Mouse (Mus musculus): ENCODE measurements at regions not wholly inside any gene's neighbourhood (a gene's known extent, or its start where the extent isn't known, plus 50 kb on each side); places are given as distances from the start of the nearest gene placed in this dataset.

DNA sequence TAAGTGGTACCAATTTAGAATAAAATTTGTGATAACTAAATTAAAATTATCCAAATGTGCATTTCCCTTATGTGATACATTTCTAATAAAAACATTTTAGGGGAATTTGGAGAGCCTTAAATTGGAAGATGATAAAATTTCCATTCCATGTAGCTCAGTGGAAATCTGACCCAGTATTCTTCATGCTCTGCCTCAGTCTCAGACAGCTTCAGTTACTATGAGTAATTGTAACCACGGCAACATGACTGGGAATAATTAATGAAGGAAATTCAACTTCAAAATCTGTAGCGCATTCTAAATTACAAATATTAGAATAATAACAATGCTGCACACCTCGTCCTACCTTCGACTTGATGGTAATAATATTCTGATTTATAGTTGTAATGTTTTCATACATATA is 350.8 kb upstream of the Negr1 start:
- no peak overlapping the region for H3K4me2 ChIP-seq (ENCODE audit: insufficient read depth, low read depth, poor library complexity, severe bottlenecking)
- H3K27me3 ChIP-seq (replicated peaks), result no peaks in the 10 kb centered on the region
- TF ChIP-seq JUND (conservative IDR thresholded peaks at IDR 0.05; ENCODE audit: low read depth, low read length) (no peak), SIN3A (IDR thresholded peaks at IDR 0.05; ENCODE audit: low read length) (no peak), ZMIZ1 (IDR thresholded peaks at IDR 0.05; ENCODE audit: low read depth, low read length) (no peak), CHD1 (IDR thresholded peaks at IDR 0.05; ENCODE audit: low read depth, low read length) (no peak), MAX (IDR thresholded peaks at IDR 0.05; ENCODE audit: low read length) (no peak), RAD21 (IDR thresholded peaks at IDR 0.05; ENCODE audit: low read depth, low read length) (no peak), MAZ (IDR thresholded peaks at IDR 0.05; ENCODE audit: low read depth, low read length) (no peak), MEF2A (IDR thresholded peaks at IDR 0.05; ENCODE audit: borderline replicate concordance, low read depth, low read length) (no peak), UBTF (IDR thresholded peaks at IDR 0.05; ENCODE audit: low read depth, low read length) (no peak)
- no peaks in the 10 kb centered on the region for H3K36me3 ChIP-seq (replicated peaks in 1 of 2; ENCODE audit: control insufficient read depth in 1 of 2, insufficient read depth in 1 of 2, low read length in 1 of 2)
- dilution Hi-C loops (cut with MboI; ENCODE audit: extremely low pct_ligation_motif_present, extremely low pct_unique_long_range_greater_than_20kb, low sequenced_read_pairs) (no loop called here), in situ Hi-C loops (cut with MboI; ENCODE audit: low pct_ligation_motif_present, low pct_unique_long_range_greater_than_20kb, low sequenced_read_pairs) (no loop called here)
- H3K9ac ChIP-seq (ENCODE audit: insufficient read depth, low read depth), result no peak overlapping the region
- DNase-seq (ENCODE audit: extremely low read depth), result no peak
- no peaks in the 10 kb centered on the region for H3K79me2 ChIP-seq (replicated peaks; ENCODE audit: control insufficient read depth, extremely low read depth, insufficient read depth, poor library complexity, severe bottlenecking)
- peaks cover 10% of the 10 kb centered on the region for H3K9me3 ChIP-seq (replicated peaks; ENCODE audit: low read length)
- no peak overlapping the region for H3K27ac ChIP-seq (ENCODE audit: insufficient read depth, low read depth)
- no peaks in the 10 kb centered on the region for H3K4me1 ChIP-seq (ENCODE audit: control insufficient read depth in 1 of 2, insufficient read depth in 2 of 2)
- H3K4me3 ChIP-seq (replicated peaks in 1 of 3; ENCODE audit: low read depth in 2 of 3, low read length in 2 of 3, poor library complexity in 1 of 3), result no peak overlapping the region

DNA sequence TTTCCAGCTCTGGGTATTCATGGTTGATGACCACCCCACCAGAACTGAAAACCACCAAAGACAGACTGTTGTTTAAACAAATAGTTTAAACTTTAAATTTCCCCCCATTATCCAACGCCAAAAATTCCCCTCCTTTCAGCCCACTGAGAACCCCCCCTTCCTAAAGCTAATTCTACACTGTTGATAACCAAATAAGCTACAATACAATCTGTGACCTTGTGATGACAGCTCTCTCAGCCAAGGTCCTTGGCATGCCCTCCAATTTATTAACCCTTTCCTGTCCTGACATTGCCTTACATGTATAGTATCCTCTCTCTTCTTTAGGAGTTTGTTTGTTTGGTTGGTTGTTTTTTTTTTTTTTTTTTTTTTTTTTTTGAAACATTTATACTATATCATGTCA is 346.8 kb upstream of the Negr1 start:
- TF ChIP-seq KAT2A (IDR thresholded peaks at IDR 0.05; ENCODE audit: insufficient replicate concordance, low read length), result no peak
- no peak for TF ChIP-seq POLR2AphosphoS2 (IDR thresholded peaks at IDR 0.05; ENCODE audit: low read depth, low read length)
- no peak for TF ChIP-seq JUN (IDR thresholded peaks at IDR 0.05; ENCODE audit: insufficient read depth, low read depth, low read length)
- no peak for TF ChIP-seq TBP (conservative IDR thresholded peaks at IDR 0.05; ENCODE audit: low read depth, low read length)
- TF ChIP-seq BHLHE40 (IDR thresholded peaks at IDR 0.05; ENCODE audit: low read depth, low read length), result no peak
- TF ChIP-seq PAX5 (IDR thresholded peaks at IDR 0.05; ENCODE audit: low read length), result no peak
- no peak for TF ChIP-seq SIN3A (IDR thresholded peaks at IDR 0.05; ENCODE audit: low read length)
- TF ChIP-seq HCFC1 (IDR thresholded peaks at IDR 0.05; ENCODE audit: low read depth, low read length), result no peak
- no peak for TF ChIP-seq E2F4 (IDR thresholded peaks at IDR 0.05; ENCODE audit: insufficient replicate concordance, low read depth, low read length)
- TF ChIP-seq ZC3H11A (IDR thresholded peaks at IDR 0.05; ENCODE audit: low read depth, low read length), result no peak
- no peak for TF ChIP-seq CHD2 (IDR thresholded peaks at IDR 0.05; ENCODE audit: low read length)
- in situ Hi-C loops (cut with MboI; ENCODE audit: low pct_ligation_motif_present, low pct_unique_long_range_greater_than_20kb, low sequenced_read_pairs), result no loop called here
- no peak for DNase-seq (ENCODE audit: extremely low read depth)
- Histone ChIP-seq H3K36me3 (replicated peaks in 1 of 2; ENCODE audit: control insufficient read depth in 1 of 2, insufficient read depth in 1 of 2, low read length in 1 of 2) (no peaks in the 10 kb centered on the region), H3K4me2 (ENCODE audit: insufficient read depth, low read depth, poor library complexity, severe bottlenecking) (no peak overlapping the region), H3K9me3 (replicated peaks; ENCODE audit: low read length) (peaks cover 20% of the 10 kb centered on the region), H3K79me2 (replicated peaks; ENCODE audit: control insufficient read depth, extremely low read depth, insufficient read depth, poor library complexity, severe bottlenecking) (no peaks in the 10 kb centered on the region), H3K9ac (ENCODE audit: insufficient read depth, low read depth) (no peak overlapping the region), H3K4me3 (replicated peaks in 1 of 3; ENCODE audit: low read depth in 2 of 3, low read length in 2 of 3, poor library complexity in 1 of 3) (no peak overlapping the region), H3K27me3 (replicated peaks) (no peaks in the 10 kb centered on the region), H3K27ac (ENCODE audit: insufficient read depth, low read depth) (no peak overlapping the region), H3K4me1 (ENCODE audit: control insufficient read depth in 1 of 2, insufficient read depth in 2 of 2) (peaks cover 0 to 10% of the 10 kb centered on the region in 2 experiments; a peak in 2 of 4 replicates)
- dilution Hi-C loops (cut with MboI; ENCODE audit: extremely low pct_ligation_motif_present, extremely low pct_unique_long_range_greater_than_20kb, low sequenced_read_pairs), result no loop called here

Measured in CH12.LX (cell line).